Mouse (Mus musculus) lung, postnatal 0 days (tissue): Measurements from ENCODE around the gene Osbpl3. TPM values are rescaled to one million over a fixed set of nuclear protein-coding genes. Genes with fewer than 3 reads are reported as not detected.

Experiments
- ATAC-seq: fragments of 200-750 bp; cut with Nextera tagmentation; 2 replicates; pipeline ENCODE4 v1.8.0; 2017; ENCODE audit warnings: moderate library complexity
- DNase-seq: peaks from one replicate; pipeline ENCODE4 v3.0.0-alpha.2; 2016; ENCODE audit warnings: low spot score
- H3K27ac ChIP-seq: fragments of 300-500 bp; sonication (generic); 2 replicates; pipeline ENCODE4 v1.5.1; 2014; ENCODE audit warnings: antibody characterized with exemption, mild to moderate bottlenecking, low read length, mixed read lengths
- H3K27me3 ChIP-seq: fragments of 300-500 bp; sonication (generic); replicated peaks from 2 replicates; pipeline ENCODE4 v1.6.1; 2014; ENCODE audit warnings: low read length, mixed read lengths; ENCODE audit not compliant: insufficient read depth
- H3K36me3 ChIP-seq: fragments of 300-500 bp; sonication (generic); 2 replicates; pipeline ENCODE4 v1.6.1; 2014; ENCODE audit warnings: low read length, mixed read lengths; ENCODE audit not compliant: insufficient read depth
- H3K4me1 ChIP-seq: fragments of 300-500 bp; sonication (generic); 2 replicates; pipeline ENCODE4 v1.6.1; 2014; ENCODE audit warnings: antibody characterized with exemption, low read depth, low read length, mixed read lengths; ENCODE audit not compliant: insufficient read depth
- H3K4me2 ChIP-seq: fragments of 300-500 bp; sonication (generic); replicated peaks from 2 replicates; pipeline ENCODE4 v1.6.1; 2014; ENCODE audit warnings: low read depth, mild to moderate bottlenecking, low read length, moderate library complexity, mixed read lengths
- H3K4me3 ChIP-seq: fragments of 300-500 bp; sonication (generic); 2 replicates; pipeline ENCODE4 v1.5.1; 2014; ENCODE audit warnings: low read depth, low read length
- H3K9ac ChIP-seq: fragments of 300-500 bp; sonication (generic); replicated peaks from 2 replicates; pipeline ENCODE4 v1.6.1; 2014; ENCODE audit warnings: low read depth, mild to moderate bottlenecking
- H3K9me3 ChIP-seq: fragments of 300-500 bp; sonication (generic); 2 replicates; pipeline ENCODE4 v1.6.1; 2016; ENCODE audit warnings: low read length, mixed read lengths
- CTCF ChIP-seq: IDR thresholded peaks from 2 replicates; pipeline ENCODE4 v1.5.1; 2016; ENCODE audit warnings: antibody characterized with exemption, mild to moderate bottlenecking
- EP300 ChIP-seq: IDR thresholded peaks from 2 replicates; pipeline ENCODE4 v1.6.1; 2016; ENCODE audit warnings: antibody characterized with exemption, mild to moderate bottlenecking, control low read depth
- WGBS: fragments of 180-500 bp; shearing (Covaris S2); extraction: QIAGEN DNeasy Blood & Tissue Kit; methylation state at CpG from one replicate; pipeline ENCODE4 v1.1.7; 2014; 5-methylcytosine and 5-hydroxymethylcytosine counted together
- polyA plus RNA-seq: library from polyadenylated mRNA; unstranded; fragments of >200 nt; fragmentation: Nextera tagmentation; extraction: Ambion mirVana; gene quantifications from 2 replicates; pipeline ENCODE4 v1.2.1, GENCODE M21; 2015

Gene Osbpl3
- polyA plus RNA-seq, 1 experiment from 2014 or later = 4.7 TPM

- Histone ChIP-seq H3K4me1 (no peaks in the 10 kb centered on the region), H3K27ac (no peak overlapping the region), H3K9me3 (no peaks in the 10 kb centered on the region), H3K36me3 (no peaks in the 10 kb centered on the region), H3K27me3 (no peaks in the 10 kb centered on the region), H3K4me2 (no peak overlapping the region), H3K4me3 (no peak overlapping the region), H3K9ac (no peak overlapping the region)
- DNase-seq (no peak), ATAC-seq (no peak)
- 87% methylated on average over 7 of the region's 7 CpGs for WGBS
- TF ChIP-seq EP300 = no peak
- TF ChIP-seq CTCF = no peak
Observed at GRCm38 (mm10) chr6:50316795-50317505, 139.1 kb downstream of the Osbpl3 start.

GRCm38 (mm10) chr6:50314406-50315071 lies 141.5 kb downstream of the Osbpl3 start:
- no peaks in the 10 kb centered on the region for H3K27me3 ChIP-seq
- DNase-seq (peak; percentile 61), ATAC-seq (peak; percentile 91)
- no peaks in the 10 kb centered on the region for H3K36me3 ChIP-seq
- no peak overlapping the region for H3K9ac ChIP-seq
- TF ChIP-seq EP300 (no peak), CTCF (peak; percentile 7; the same call in 1 of the 2 replicates)
- H3K4me3 ChIP-seq = no peak overlapping the region
- 48% methylated on average over 12 of the region's 12 CpGs for WGBS
- H3K4me2 ChIP-seq = no peak overlapping the region
- H3K4me1 ChIP-seq = no peaks in the 10 kb centered on the region
- no peaks in the 10 kb centered on the region for H3K9me3 ChIP-seq
- no peak overlapping the region for H3K27ac ChIP-seq

GRCm38 (mm10) chr6:50312647-50313046 lies 143.4 kb downstream of the Osbpl3 start:
- TF ChIP-seq CTCF (peak; percentile 95), EP300 (no peak)
- Histone ChIP-seq H3K36me3 (no peaks in the 10 kb centered on the region), H3K27me3 (no peaks in the 10 kb centered on the region), H3K4me2 (no peak overlapping the region), H3K4me3 (no peak overlapping the region), H3K9me3 (no peaks in the 10 kb centered on the region), H3K27ac (no peak overlapping the region), H3K4me1 (no peaks in the 10 kb centered on the region), H3K9ac (no peak overlapping the region)
- WGBS = 41% methylated on average over 4 of the region's 4 CpGs
- peak; percentile 74 for ATAC-seq
- peak; percentile 87 for DNase-seq

GRCm38 (mm10) chr6:50309019-50309418 lies 147.0 kb downstream of the Osbpl3 start:
- WGBS = 17% methylated on average over 6 of the region's 6 CpGs
- Histone ChIP-seq H3K4me2 (no peak overlapping the region), H3K9ac (no peak overlapping the region), H3K4me3 (no peak overlapping the region), H3K27ac (no peak overlapping the region), H3K4me1 (no peaks in the 10 kb centered on the region), H3K9me3 (no peaks in the 10 kb centered on the region), H3K36me3 (no peaks in the 10 kb centered on the region), H3K27me3 (no peaks in the 10 kb centered on the region)
- peak; percentile 22; the same call in 1 of the 2 replicates for ATAC-seq
- no peak for TF ChIP-seq EP300
- TF ChIP-seq CTCF = peak; percentile 73
- peak; percentile 58 for DNase-seq

GRCm38 (mm10) chr6:50306625-50307024 lies 149.4 kb downstream of the Osbpl3 start:
- H3K4me3 ChIP-seq = no peak overlapping the region
- H3K27ac ChIP-seq = no peak overlapping the region
- H3K4me1 ChIP-seq = no peaks in the 10 kb centered on the region
- H3K4me2 ChIP-seq = no peak overlapping the region
- H3K36me3 ChIP-seq = no peaks in the 10 kb centered on the region
- no peak for TF ChIP-seq CTCF
- no peak for TF ChIP-seq EP300
- H3K27me3 ChIP-seq = no peaks in the 10 kb centered on the region
- DNase-seq = peak; percentile 23
- no peaks in the 10 kb centered on the region for H3K9me3 ChIP-seq
- no peak overlapping the region for H3K9ac ChIP-seq
- no peak for ATAC-seq
- 68% methylated on average over 4 of the region's 4 CpGs for WGBS

- Histone ChIP-seq H3K27ac (no peak overlapping the region), H3K27me3 (no peaks in the 10 kb centered on the region), H3K4me3 (no peak overlapping the region), H3K4me1 (no peaks in the 10 kb centered on the region), H3K4me2 (no peak overlapping the region), H3K9me3 (no peaks in the 10 kb centered on the region), H3K36me3 (no peaks in the 10 kb centered on the region), H3K9ac (no peak overlapping the region)
- WGBS = 57% methylated on average over 4 of the region's 4 CpGs
- DNase-seq (peak; percentile 71), ATAC-seq (peak; percentile 62)
- TF ChIP-seq EP300 = no peak
- peak; percentile 96 for TF ChIP-seq CTCF
Observed at GRCm38 (mm10) chr6:50304949-50305491, 151.0 kb downstream of the Osbpl3 start.
